Mouse (Mus musculus) frontal cortex, postnatal 10 days (tissue): Measurements from ENCODE around the gene Ulk4.

ENCODE experiments used
- DNase-seq, 2 experiments: peaks; one replicate each; pipeline ENCODE4 v3.0.0; 2022; ENCODE audit warnings: low spot score in 2 of 2, mixed read lengths in 1 of 2

Gene Ulk4

DNA sequence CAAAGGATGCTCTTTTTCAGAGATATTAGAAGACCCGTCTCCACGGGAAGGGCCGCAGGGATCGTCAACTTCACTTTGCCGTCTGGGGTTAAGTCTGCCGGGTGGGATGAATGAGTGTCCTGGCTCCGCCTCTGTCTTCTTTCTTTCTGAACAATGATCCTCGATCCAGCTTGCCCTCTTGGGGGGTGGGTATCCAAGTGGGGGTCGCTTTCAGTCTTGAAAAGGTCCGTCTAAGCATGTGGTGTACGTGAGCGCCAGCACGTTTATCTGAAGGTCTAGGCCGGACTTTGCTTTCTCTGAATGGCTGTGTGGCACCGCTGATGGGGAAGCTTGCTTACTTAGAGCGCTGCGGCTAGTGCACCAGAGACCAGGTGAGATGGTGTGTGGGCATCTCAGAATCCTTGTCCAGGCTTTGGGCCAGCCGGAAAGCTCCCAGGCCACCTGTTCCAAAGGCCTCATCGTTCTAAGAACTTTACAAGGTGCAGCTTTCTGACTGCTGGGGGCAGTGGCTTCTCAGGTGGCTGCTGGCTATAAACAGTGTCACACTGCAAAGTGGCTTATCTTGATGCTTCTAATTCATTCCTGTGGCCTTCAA, 23.1 kb upstream of the Ulk4 start:
- no peak for DNase-seq

DNA sequence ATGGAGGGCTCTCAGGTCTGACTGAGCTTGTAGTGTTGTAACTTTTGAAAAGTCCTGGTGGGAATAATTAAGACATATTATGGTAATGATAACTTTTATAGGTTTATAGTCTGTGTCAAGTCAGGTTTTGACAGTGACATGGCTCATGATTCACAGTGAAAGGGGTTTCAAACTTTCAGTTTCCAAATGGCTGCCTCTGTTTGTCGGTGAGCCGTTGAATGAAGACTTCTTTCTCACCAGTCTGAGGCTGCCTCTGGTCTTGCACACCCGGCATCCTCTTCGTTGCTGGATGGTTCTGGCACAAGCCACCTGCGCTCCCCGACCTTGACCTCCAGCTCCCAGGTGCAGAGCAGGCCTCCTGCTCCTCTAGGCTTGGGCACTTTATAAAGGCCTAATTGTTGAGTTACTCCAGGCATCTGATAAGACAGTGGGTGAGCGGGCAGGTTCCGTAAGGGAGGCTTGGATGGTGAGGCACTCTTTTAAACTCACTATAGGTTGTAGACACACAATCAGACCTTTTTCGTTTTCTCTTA, 22.3 kb upstream of the Ulk4 start:
- no peak for DNase-seq

DNA sequence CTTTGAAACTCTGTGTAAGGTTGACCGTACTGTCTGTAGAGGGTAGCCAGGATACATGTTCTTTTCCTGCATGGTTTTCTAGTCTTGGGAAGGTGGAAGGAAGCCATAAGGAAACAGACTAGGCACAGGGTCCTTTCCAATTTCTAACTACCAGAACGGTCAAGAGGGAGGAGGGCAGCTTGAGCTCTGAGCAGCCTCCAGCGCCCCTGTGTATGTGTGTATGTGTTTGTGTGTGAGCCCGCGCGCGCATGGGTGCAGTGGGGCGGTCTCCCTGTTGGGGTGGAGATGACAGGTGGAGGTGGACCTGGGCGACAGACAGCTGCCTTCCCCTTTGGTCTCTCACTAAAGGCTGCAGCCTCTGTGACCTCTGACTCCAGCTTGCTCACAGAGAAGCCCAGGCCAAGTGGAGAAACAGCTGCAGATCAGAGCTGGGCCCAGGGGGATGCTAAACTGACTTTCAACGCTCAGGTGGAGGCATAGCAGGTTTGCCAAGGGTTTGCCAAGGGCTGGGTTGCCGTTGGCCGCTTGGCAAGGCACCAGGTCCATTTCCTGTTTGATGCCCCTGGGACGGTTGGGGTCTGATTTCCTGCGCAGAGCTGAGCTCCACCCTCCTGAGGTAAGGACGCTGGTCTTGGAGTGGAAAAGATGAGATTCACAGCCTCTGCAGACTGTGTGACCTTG, 21.6 kb upstream of the Ulk4 start:
- no peak for DNase-seq

DNA sequence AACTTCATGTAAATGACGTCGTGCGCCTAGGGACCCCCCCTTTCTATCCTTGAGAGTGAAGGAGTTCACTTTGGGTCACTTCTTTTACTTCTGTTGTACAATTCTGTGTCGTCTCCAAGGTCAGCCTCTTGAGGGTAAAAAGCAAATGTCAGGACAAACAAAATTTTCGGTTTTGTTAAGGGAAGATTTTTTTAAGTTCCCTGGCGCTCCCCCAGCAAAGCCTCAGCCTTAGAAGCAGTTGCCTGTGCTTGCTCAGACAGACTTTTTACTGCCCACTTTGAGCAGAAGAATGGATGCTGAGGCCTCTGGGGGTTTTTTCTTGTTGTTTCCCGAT, 21.0 kb upstream of the Ulk4 start:
- no peak for DNase-seq

DNA sequence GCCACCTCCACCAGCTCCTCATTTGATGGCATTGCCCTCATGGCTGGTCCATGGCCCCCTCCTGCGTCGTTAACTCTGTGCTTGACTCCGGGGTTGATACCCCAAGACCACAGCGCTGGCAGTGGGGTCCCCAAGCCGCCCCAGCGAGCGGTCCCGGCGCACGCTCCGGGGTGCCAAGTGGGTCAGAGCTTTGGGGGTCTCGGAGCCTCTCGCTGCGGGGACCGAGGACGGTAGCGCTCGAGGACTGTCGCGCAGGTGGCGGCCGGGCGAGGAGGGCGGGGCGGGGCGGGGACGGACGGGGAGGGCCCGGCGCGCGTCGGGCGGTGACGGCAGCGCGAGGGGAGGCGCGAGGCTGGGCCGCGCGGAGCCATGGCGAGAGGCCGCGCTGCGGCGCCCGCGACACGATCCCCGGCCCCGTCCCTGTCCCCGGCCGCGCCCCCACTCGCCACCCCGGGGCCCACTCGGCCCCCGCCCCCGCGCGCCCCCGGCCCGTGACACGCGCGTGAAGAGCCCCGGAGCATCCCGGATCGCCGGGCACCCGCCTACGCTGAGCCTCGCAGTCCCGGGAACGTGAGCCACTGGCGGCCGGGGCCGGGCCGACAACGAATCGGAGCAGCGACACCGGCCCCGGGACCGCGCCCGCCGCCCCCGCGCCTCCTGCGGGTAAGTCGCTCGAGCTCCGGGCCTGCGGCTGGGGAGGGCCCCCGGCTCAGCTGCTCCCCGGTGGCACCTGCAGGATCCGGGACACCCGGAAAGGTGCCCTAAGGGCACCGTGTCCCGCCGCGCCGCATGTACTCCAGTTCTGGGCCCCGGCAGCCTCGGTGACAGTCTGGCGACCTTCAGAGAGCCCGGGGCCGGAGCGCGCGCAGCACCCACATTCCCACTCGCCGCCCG, 20.4 kb upstream of the Ulk4 start, which contains the start of gene Trak1:
TSS of gene Trak1 (plus strand) at position 332 of the 894 bp plus-strand sequence.
- peak in 1 of 2 experiments; percentile 63 for DNase-seq

DNA sequence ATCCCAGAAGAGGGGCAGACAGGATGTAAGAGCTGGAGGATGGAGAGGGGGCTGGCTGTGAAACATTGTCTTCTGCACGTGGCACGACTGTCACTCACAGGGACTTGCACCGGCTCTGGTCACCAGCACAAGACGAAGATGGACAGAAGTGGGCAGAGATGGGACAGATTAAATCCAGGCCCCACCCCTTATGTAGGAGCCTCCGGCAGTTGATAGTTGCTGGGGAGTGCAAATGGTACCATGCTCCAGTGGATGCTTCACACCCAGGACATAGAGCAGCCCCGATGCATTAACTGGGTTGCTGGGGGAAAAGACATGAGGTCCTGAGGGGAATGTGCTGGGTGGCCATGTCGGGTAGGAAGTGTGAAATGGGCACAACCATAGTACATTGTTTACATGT, 18.2 kb upstream of the Ulk4 start:
- no peak for DNase-seq

DNA sequence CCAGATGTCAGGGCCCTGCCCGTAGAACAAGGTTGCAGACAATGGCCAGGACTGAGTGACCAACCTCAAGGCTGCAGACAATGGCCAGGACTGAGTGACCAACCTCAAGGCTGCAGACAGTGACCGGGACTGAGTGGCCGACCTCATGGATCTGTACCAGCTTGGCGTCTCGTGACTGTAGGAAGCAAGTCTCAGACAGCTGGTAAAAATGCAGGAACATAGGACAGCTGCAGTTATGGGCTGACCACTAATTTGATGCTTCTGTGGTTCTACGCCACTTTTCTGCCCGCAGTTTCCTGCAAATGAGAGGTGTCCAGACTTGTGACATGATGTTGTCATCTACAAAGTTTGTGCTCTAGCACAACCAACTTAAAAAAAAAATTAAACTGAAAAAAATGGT, 16.2 kb upstream of the Ulk4 start:
- DNase-seq, result no peak

DNA sequence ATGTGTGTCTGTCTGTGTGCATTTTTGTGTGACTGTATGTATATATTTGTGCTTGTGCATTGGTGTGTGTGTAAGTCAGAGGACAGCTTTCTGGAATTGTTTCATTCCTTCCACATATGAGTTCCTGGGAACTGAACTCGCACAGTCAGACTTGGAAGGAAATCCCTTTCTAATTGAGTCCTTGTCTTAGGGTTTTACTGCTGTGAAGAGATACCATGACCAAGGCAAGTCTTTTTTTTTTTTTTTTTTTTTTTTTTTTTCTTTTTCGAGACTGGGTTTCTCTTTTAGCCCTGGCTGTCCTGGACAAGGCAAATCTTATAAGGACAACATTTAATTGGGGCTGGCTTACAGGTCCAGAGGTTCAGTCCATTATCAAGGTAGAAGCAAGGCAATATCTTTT, 14.3 kb upstream of the Ulk4 start:
- no peak for DNase-seq

DNA sequence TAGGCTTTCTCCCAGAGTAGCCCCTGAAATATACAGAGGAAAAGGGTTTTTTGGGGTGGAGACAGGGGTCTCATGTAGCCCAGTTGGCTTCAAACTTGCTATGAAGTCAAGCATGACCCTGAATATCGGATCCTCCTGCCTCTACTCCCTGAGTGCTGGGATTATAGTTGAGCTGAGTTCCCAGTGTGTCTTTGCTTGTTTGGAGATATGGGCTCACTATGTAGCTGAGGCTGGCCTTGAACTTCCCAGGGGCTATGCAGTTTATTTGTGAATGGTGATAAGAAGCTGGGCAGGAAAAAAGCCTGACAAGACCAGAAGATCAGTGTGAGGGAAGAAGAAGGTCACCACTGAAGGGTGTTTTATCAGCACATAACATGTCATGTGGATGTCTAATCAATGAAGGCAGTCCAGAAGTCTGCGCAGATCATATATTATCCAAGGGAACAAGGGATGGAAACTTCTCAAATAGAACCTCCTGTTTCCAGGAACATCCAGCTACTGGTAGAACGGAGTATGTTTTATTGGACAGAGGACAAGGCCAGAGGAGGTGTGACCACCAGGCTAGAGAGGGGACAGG, 9.4 kb upstream of the Ulk4 start:
- DNase-seq, result no peak

DNA sequence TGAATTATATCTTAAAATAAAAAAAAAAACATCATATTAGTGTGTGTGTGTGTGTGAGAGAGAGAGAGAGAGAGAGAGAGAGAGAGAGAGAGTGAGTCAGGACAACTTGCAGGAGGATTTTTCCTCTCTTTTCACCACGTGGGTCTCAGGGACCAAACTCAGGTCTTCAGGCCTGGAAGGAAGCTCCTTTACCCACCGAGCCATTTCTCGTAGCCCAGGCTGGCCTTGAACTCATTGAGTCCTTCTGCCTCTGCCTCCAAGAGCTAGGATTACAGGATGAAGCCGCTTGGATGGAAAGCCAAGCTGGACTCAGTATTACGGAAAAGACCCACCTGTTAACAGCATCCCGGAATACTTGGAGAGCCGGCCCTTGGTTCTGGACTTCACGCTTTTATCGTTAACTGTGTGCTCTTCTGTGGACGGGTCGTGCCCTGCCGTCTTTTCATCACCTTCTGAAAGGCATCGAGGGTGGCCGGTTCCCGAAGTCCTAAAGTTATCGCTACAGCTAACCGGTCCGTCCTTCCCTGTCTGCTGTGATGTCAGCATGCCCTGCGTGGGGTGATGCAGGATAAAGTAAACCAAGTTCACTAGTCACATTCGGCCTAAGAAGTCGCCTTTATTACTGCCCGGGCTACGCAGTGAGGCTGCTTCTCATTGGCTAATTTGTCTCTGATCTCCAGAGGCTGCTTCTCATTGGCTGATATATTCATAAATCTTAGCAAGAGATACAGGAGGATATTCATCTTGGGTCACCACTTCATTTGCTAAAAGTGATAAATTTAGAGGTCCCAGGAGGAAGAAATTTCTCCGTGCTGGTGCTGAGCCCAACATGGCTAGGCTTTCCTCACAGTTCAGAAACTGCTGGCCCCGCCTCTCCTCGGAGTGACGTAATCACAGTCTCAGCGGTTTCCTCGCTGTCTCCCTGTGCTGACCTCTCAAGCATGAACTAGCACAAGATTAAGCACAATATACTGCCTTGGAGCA, 8.6 kb upstream of the Ulk4 start:
- peak in 1 of 2 experiments; percentile 48 for DNase-seq

DNA sequence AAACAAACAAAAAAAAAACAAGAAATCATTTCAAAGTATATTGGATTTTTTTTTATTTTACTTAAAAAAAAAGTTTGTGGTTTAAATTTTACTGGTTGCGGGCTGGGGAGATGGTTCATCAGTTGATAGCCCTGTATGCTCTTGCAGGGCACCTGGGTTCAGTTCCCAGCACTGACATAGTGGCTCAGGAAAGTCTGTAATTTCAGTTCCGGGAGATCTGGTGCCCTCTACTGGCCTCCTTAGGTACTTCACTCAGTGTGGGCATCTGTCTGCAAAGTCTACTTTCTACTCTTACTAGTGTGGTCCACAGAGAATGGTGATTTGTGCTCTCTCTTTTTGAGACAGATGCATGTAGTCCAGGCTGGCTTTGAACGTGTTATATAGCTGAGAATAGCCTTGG, 7.4 kb upstream of the Ulk4 start:
- DNase-seq, result no peak

DNA sequence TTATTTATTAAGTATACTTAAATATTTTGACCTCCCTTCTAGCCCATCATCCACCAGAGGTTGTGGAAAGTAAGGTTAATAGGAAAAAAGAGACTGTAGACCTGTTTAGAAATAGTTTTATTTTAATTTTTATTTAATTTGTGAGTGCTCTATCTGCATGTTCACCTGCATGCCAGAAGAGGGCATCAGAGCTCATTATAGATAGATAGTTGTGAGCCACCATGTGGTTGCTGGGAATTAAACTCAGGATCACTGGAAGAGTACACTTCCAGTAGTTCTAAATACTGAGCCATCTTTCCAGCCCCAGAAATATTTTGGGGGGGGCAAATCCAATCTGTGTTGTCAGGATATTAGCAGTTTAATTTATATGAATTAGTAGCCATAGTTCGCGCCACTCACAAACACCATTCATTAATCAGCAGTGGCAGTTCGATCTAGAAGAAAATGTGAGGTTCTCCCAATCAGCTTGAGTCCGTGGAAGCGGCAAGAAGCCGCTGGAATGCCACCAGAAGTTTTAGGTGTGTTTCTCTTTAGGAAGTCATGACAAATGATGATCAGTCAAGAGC, 6.7 kb upstream of the Ulk4 start:
- no peak for DNase-seq

DNA sequence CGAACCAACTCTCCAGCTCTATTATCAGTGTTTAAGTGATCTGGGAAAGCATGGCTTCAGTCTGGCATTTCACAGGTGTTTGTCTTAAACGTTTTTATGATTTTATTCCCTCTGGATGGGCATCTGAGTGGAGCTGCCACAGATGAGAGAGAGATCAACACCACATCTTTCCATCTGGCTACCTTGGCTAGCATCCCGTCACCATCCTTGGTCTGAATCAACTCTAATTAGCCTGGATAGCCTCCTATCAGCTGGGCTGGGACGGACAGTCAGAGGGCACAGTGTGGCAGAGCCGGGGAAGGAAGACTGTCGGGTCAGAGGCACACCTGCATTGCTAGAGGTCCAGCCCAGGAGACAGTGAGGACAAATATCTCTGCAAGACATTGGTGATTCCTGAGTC, 4.9 kb upstream of the Ulk4 start:
- no peak for DNase-seq

DNA sequence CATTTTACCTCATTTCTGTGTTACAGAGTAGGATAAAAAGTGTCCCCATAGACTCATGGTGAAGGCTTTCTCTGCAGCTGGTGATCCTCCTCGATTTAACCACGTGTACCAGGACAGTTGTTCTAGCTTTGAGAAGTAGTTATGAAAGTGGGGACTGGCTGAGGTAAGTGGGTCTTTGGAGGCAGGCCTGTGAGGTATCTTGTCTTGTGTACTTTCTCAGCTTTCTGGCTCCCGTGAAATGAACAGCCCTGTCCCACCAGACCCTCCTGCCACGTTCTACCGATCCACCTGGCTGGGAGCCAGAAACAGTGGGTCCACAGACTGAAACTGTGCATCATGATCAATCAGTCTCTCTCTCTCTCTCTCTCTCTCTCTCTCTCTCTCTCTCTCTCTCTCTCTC, 2.2 kb upstream of the Ulk4 start:
- no peak for DNase-seq

DNA sequence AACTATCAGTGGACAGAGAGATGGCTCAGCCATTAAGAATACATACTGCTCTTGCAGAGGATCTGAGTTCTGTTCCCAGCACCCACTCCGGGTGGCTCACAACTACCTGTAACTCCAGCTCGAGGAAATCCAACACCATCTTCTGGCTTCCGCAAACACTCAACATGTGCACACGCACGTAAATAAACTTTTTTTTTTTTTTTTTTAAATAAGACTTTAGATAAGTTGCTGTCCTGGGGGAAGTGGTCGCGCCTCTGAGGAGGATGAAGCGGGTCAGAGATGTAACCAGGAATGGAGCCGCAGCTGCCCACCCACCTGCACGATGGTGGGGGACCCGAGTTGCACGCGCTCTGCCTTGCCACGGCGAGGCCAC, 266 bp downstream of the Ulk4 start:
- DNase-seq, result no peak

DNA sequence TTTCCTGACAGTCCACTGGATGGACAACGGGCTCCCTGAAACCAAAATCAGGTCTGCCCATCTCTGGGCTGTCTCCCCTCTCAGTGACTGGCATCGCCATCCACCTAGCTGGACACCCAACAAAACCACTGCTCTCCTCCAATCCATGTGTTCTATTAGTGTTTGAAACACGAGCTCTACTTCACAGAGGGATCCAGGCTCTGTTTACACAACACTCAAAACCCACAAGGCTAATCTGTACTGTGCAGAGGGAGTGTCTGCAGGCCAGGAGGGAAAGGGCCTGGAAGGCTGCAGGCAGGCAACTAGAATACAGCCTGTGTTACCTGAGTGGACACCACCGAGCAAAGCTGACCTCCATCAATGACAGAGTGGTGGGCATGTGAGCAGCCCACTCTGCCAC, 5.4 kb downstream of the Ulk4 start:
- DNase-seq, result no peak

DNA sequence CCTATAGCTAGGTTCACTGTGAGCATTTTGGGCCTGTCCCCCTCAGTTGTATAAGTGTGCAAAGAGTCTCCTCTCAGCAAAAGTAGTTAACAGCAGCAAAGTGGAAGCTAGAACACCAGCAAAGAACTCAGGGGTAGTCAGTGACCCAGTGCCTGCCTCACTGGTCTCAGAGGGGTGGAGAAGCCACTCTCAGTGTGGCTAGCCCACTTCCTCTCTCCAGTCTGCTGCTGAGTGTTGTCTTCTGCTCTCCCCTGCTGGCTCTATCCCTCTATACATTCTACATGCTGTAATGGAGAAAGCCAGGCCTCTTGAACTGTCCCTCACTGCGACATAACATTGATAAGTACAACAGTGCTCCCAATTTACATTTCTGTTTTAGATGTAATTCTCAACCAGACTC, 5.8 kb downstream of the Ulk4 start:
- no peak for DNase-seq

DNA sequence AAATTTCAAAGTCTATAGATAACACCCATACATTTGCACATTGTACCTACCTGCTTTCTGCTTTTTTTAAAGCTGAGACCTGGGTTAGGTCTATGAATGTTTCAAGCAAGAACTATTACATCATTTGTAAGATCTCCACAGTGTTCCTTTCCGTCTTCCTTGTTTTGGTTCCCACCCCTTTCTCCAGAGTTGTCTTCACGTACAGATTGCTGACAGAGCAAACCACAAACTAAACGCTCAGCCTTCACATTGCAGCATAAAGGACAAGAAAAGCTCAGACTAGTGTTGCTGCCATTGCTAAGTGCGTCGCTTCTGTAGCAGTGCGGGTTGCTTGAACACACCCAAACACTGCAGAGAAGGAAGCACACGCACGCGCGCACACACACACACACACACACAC, 11.7 kb downstream of the Ulk4 start:
- no peak for DNase-seq

DNA sequence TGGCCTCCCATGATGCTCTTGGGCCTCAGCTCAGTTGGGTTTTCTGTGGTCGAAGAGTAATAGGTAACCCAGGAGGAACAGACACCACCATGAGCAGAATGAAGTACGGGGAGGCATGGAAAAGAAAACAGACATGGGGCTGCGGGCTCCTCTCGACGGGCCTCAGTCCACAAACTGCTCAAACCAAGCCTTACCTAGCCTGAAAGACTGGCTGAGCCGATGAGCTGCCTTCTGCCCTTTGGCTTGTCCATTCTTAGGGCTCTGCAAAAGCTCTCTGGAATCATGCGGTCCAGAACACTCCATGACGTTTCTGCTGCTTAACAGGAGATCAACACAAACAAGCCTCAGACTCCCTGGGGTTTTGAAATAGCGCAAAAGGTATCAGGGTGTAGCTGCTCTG, 19.9 kb downstream of the Ulk4 start:
- no peak for DNase-seq

DNA sequence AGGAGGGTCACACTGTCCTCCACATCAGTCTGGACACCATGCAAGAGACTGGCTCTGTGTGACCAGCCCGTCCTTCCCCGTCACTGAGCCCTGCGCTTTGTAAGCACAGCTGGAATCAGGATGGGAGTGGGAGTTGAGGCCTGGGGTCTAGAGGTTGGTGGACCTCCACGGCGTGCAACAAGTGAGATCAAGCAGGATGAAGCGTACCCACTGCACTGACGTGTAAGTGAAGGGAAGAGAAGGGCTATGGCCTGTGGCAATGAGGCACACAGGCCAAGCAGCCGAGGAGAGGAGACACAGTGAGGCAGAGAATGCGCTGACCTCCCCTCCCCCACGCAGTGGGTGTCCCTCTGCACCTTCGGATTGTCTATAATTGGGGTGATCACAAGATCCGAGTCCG, 22.2 kb downstream of the Ulk4 start:
- peak in 1 of 2 experiments; percentile 9 for DNase-seq

DNA sequence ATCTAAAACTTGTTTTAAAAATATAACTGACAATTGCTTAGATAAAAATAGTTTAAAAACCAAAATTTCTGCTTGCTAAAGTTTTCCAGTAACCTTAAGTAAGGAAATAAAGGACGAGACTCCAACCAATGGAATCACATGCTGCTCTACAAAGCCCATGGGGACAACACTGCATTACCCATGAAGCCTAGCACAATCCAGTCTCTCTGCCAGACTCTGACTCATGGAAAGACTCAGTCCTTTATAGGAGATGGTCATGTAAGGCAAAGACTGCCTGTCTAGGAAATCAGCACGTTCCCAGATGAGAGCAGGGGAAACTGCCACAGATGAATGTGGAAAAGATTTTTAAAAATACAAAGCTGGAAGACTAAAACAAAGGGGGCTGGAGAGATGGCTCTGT, 23.0 kb downstream of the Ulk4 start:
- DNase-seq, result peak in 1 of 2 experiments; percentile 9
